Mouse (Mus musculus): ENCODE results near the gene Ifitm1.
"Not testable (repeated sequence)": the region's sequence is repeated elsewhere in the genome, so short reads cannot be mapped to it uniquely, and the experiment has no call there.

The Ifitm1 gene

GRCm38 (mm10) chr7:141011238-141011770, 44.3 kb downstream of the Ifitm1 start:
- DNase-seq (ENCODE audit: low spot score): no peak

- DNase-seq (ENCODE audit: low spot score): no peak
Observed at GRCm38 (mm10) chr7:141016707-141017697, 50.0 kb downstream of the Ifitm1 start.

GRCm38 (mm10) chr7:141017824-141018223, 50.8 kb downstream of the Ifitm1 start, which contains the start of gene Ifitm6:
Ifitm6 (minus strand) TSS chr7:141017924.
- DNase-seq (ENCODE audit: low spot score): not testable (repeated sequence)

GRCm38 (mm10) chr7:141019028-141019427, 52.0 kb downstream of the Ifitm1 start:
- DNase-seq (ENCODE audit: low spot score): no peak

Data from urinary bladder, postnatal 14 days (tissue).